Mouse (Mus musculus) ovary, postnatal 10 days (tissue): Measurements from ENCODE around the gene Cnga1.
"Not testable (repeated sequence)": the region's sequence is repeated elsewhere in the genome, so short reads cannot be mapped to it uniquely, and the experiment has no call there.

ENCODE experiments used
- DNase-seq: peaks from one replicate; pipeline ENCODE4 v3.0.0; 2022; ENCODE audit warnings: low spot score

Gene Cnga1

GRCm38 (mm10) chr5:72640072-72640471 is 4.0 kb downstream of the Cnga1 start:
- DNase-seq: no peak

- no peak for DNase-seq
Measured at GRCm38 (mm10) chr5:72636576-72636975, 7.5 kb downstream of the Cnga1 start.

GRCm38 (mm10) chr5:72636122-72636521 is 8.0 kb downstream of the Cnga1 start:
- no peak for DNase-seq

- no peak for DNase-seq
Measured at GRCm38 (mm10) chr5:72634791-72635271, 9.2 kb downstream of the Cnga1 start.

- no peak for DNase-seq
Measured at GRCm38 (mm10) chr5:72630026-72630425, 14.0 kb downstream of the Cnga1 start.

- DNase-seq: no peak
Measured at GRCm38 (mm10) chr5:72621022-72621421, 23.1 kb downstream of the Cnga1 start.

- DNase-seq: no peak
Measured at GRCm38 (mm10) chr5:72617413-72617812, 26.7 kb downstream of the Cnga1 start.

GRCm38 (mm10) chr5:72603138-72603537 is 40.9 kb downstream of the Cnga1 start:
- DNase-seq: no peak

GRCm38 (mm10) chr5:72601006-72601405 is 43.1 kb downstream of the Cnga1 start:
- no peak for DNase-seq

- DNase-seq: no peak
Measured at GRCm38 (mm10) chr5:72587192-72587681, 56.8 kb downstream of the Cnga1 start, which contains the start of gene Gm5868. TSS of gene Gm5868 (minus strand) at chr5:72587551.

- not testable (repeated sequence) for DNase-seq
Measured at GRCm38 (mm10) chr5:72586667-72587191, 57.3 kb downstream of the Cnga1 start.

- not testable (repeated sequence) for DNase-seq
Measured at GRCm38 (mm10) chr5:72586122-72586521, 58.0 kb downstream of the Cnga1 start.

GRCm38 (mm10) chr5:72580970-72581332 is 63.1 kb downstream of the Cnga1 start, which contains the start of gene Zar1:
TSS of gene Zar1 (minus strand) at chr5:72581254.
- not testable (repeated sequence) for DNase-seq

GRCm38 (mm10) chr5:72580088-72580969 is 63.7 kb downstream of the Cnga1 start:
- peak; percentile 3 for DNase-seq

GRCm38 (mm10) chr5:72579599-72579998 is 64.5 kb downstream of the Cnga1 start:
- DNase-seq: not testable (repeated sequence)

- no peak for DNase-seq
Measured at GRCm38 (mm10) chr5:72565621-72566020, 78.5 kb downstream of the Cnga1 start.

- not testable (repeated sequence) for DNase-seq
Measured at GRCm38 (mm10) chr5:72563183-72563582, 80.9 kb downstream of the Cnga1 start.

GRCm38 (mm10) chr5:72560976-72561628 is 83.0 kb downstream of the Cnga1 start:
- DNase-seq: no peak

- DNase-seq: peak; percentile 75
Measured at GRCm38 (mm10) chr5:72559544-72560049, 84.5 kb downstream of the Cnga1 start, which contains the start of gene Nfxl1. TSS of gene Nfxl1 (minus strand) at chr5:72559684.

GRCm38 (mm10) chr5:72558716-72559526 is 85.2 kb downstream of the Cnga1 start:
- DNase-seq: peak; percentile 33

- DNase-seq: no peak
Measured at GRCm38 (mm10) chr5:72556245-72556644, 87.8 kb downstream of the Cnga1 start.
